Mouse (Mus musculus) urinary bladder, adult 2 months (tissue): Measurements from ENCODE around the gene Zdhhc18. TPM values are rescaled to one million over a fixed set of nuclear protein-coding genes. Genes with fewer than 3 reads are reported as not detected.

Experiments used
- DNase-seq: peaks from one replicate; pipeline ENCODE4 v3.0.0; 2022; ENCODE audit warnings: low spot score
- polyA plus RNA-seq: library from polyadenylated mRNA; depleted of rRNA; stranded (reverse); fragments of >200 nt; gene quantifications from 2 replicates; pipeline ENCODE4 v1.2.3, GENCODE M21; 2012

Zdhhc18 gene
- polyA plus RNA-seq, 1 experiment = 17.8 TPM

GRCm38 (mm10) chr4:133630326-133630920 lies 19.5 kb downstream of the Zdhhc18 start:
- no peak for DNase-seq

DNA sequence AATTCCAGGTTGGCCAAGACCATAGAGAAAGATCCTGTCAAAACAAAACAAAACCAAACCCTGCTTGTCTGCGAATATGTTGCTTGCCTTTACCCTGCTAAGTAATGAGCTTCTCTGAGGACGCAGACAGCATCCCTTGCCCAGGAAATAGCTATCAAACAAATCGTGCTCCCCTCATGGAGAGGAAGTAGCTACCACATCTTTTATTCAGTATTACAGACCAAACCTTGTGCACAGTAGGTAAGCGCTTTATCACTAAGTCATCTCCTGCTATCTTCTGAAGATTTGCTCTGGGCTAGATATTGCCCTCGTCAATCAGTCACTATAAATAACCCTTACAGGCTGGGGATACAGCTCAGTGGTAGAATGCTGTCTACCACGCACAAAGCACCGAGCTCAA lies 20.8 kb downstream of the Zdhhc18 start:
- no peak for DNase-seq

DNA sequence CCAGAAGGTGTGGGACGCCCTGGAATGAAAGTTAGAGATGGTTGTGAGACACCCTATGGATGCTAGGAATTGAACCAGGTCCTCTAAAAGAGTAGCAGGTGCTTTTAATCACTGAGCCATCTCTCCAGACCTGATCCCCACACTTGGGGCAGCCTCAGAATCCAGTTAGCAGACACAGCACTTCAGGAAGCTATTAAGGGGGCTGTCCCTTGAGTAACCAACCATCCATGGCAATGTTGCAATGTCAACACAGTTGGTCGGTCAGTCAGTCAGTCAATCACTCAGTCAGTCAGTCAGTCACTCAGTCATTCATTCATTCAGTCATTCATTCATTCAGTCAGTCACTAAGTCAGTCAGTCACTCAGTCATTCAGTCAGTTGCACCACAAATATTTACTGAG lies 21.4 kb downstream of the Zdhhc18 start:
- DNase-seq = no peak

DNA sequence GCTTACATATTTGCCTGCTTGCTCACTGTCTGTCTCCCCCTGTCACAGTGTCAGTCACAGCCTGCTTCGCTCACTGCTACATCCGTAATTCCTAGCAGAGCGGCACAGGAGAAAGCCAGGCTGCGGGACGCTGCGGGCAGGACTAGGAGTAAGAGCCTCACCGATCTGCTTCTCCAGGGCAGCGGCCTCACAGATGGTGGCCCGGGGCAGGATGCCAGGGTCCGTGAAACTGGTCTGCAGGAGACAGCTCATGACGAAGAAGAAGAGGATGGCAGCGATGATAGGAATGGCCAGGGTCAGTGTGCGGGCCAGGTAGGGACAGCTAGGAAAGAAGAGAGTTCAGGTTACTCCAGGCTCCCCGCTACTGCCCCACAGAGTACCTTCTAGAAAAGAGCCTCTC lies 22.9 kb downstream of the Zdhhc18 start:
- DNase-seq = no peak

DNA sequence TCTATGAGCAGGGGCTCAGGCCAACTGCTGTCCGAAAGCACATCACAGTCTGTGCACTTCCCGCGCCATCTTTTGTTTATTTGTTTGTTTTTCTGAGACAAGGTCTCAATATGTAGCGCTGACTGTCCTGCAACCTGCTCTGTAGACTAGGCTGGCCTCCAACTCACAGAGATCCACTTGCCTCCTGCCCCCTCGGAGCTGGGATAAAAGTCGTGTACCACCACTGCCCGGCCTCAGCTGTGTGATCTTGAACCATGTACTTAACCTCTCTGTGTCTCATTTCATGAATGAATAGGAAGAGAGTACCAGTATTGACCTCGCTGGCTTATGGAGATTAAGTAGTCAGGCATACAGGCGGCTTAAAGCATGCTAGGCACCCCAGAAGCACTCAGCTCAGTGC lies 23.3 kb downstream of the Zdhhc18 start:
- no peak for DNase-seq

DNA sequence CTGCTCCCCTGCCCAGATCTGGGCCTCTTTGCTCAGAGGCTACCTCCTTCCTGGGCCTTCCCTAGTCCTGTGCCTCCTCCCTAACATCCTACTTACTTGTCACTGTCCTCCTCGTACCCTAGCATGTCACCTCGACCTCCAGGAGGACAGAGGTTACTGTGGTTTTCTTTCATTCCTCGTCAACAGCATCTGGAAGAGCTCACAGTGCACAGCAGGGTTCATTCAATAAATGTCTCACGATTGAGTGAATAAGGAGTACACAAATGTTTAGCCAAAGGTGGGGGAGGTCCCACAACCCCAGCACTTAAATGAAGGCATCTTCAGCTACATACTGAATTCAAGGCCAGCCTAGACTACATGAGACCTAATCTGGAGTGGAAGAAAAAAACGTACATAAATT lies 23.7 kb downstream of the Zdhhc18 start:
- no peak for DNase-seq

GRCm38 (mm10) chr4:133625621-133626071 lies 24.3 kb downstream of the Zdhhc18 start:
- no peak for DNase-seq

GRCm38 (mm10) chr4:133624830-133625229 lies 25.1 kb downstream of the Zdhhc18 start:
- no peak for DNase-seq

- DNase-seq = no peak
These were observed 27.7 kb downstream of the Zdhhc18 start for GRCm38 (mm10) chr4:133622161-133622695.

- DNase-seq = no peak
These were observed 29.3 kb downstream of the Zdhhc18 start for GRCm38 (mm10) chr4:133620668-133621067.

GRCm38 (mm10) chr4:133619473-133620136 lies 30.3 kb downstream of the Zdhhc18 start:
- no peak for DNase-seq

GRCm38 (mm10) chr4:133617936-133618335 lies 32.0 kb downstream of the Zdhhc18 start:
- peak; percentile 18 for DNase-seq

- DNase-seq = no peak
These were observed 34.5 kb downstream of the Zdhhc18 start for GRCm38 (mm10) chr4:133615416-133615815.

- DNase-seq = peak; percentile 28
These were observed 35.6 kb downstream of the Zdhhc18 start for GRCm38 (mm10) chr4:133614274-133614761.

GRCm38 (mm10) chr4:133613867-133614266 lies 36.1 kb downstream of the Zdhhc18 start:
- DNase-seq = no peak

GRCm38 (mm10) chr4:133613026-133613425 lies 36.9 kb downstream of the Zdhhc18 start:
- DNase-seq = no peak

DNA sequence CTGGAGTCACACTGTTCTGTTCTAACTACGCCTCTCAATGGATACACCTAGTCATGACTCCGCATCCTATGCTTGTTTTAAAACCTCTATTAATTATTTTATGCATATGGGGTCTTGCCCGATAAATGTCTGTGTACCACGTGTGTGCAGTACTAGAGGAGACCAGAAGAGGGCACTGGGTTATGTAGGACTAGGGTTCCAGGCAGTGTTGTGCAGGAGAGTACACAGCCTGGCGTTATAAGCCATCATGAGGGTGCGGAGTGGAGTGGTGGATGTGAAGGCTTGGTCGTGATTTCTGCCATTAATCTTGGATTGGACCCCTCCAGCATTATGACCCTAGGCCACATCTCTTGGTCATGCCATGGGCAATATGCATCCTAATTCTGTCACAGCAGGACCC lies 37.5 kb downstream of the Zdhhc18 start:
- DNase-seq = no peak

- DNase-seq = no peak
These were observed 38.1 kb downstream of the Zdhhc18 start for GRCm38 (mm10) chr4:133611815-133612214.

- DNase-seq = peak; percentile 78
These were observed 40.2 kb downstream of the Zdhhc18 start for GRCm38 (mm10) chr4:133609719-133610118.

DNA sequence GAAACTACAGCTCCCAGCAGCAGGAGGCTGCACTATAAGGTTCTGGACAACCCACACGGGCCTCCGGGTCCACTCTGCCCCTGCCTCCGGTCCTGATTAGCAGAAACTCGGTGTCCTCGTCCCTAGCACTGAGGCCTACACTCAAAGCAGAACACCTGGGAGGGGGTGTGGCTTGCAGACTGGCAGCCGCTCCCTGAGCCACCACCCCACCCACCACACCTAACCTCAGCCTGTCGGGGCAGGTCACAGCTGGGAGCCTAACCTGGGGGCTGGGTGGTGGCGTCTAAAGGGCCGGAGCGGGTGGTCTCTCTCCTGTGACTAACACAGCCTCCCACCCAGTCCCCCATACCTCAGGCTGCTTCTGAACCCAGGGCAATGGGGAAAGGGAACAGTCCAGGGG lies 42.7 kb downstream of the Zdhhc18 start:
- DNase-seq = no peak

DNA sequence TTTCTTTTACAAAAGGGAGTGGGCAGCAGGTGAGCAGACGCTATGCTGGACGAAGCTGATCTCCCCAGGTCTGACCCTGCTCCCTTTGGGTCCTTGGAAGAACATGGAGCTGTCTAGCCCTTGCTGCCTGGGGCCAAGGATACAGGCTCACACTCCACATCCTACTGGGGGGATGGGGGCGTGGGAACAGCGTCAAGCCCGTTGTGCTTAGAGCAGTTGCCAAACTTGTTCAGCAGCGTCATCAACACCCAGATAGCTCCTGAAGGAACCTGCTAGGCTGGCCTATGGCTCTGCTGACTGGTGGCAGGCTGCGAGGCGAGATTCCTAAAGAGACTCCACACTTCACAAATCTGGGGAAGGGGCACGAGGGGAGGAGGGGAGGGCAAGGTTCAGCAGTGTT lies 44.6 kb downstream of the Zdhhc18 start:
- no peak for DNase-seq

GRCm38 (mm10) chr4:133604856-133605255 lies 45.1 kb downstream of the Zdhhc18 start:
- DNase-seq = no peak

- no peak for DNase-seq
These were observed 45.8 kb downstream of the Zdhhc18 start for GRCm38 (mm10) chr4:133604175-133604574.
